Mouse (Mus musculus) embryonic fibroblast, embryonic 13.5 days (primary cell): ENCODE measurements around the gene AW209491. TPM values are rescaled to one million over a fixed set of nuclear protein-coding genes. Genes with fewer than 3 reads are reported as not detected.

Source experiments
- H3K27ac ChIP-seq: 2 replicates; pipeline ENCODE4 v1.5.1; 2012; ENCODE audit warnings: low read length, control low read depth, inconsistent platforms; ENCODE audit not compliant: insufficient read depth
- H3K4me1 ChIP-seq: 2 replicates; pipeline ENCODE4 v1.6.1; 2011; ENCODE audit warnings: low read length; ENCODE audit not compliant: control insufficient read depth, insufficient read depth
- H3K4me3 ChIP-seq: 2 replicates; pipeline ENCODE4 v1.5.1; 2011; ENCODE audit warnings: mild to moderate bottlenecking, control low read depth, low read length; ENCODE audit not compliant: insufficient read depth
- CTCF ChIP-seq: IDR thresholded peaks from 2 replicates; pipeline ENCODE4 v1.5.1; 2011; ENCODE audit warnings: mild to moderate bottlenecking, control low read depth, low read length, moderate library complexity, borderline replicate concordance; ENCODE audit not compliant: insufficient read depth
- POLR2A ChIP-seq: IDR thresholded peaks from 2 replicates; pipeline ENCODE4 v1.6.1; 2011; ENCODE audit warnings: low read depth, mild to moderate bottlenecking, control low read depth, low read length, moderate library complexity
- polyA plus RNA-seq: library from polyadenylated mRNA; stranded (reverse); fragments of >200 nt; gene quantifications from 2 replicates; pipeline ENCODE4 v1.2.4, GENCODE M21; 2011; ENCODE audit warnings: low read depth; ENCODE audit not compliant: missing spikeins, insufficient read length

AW209491 gene
- 16.9 and 18.3 TPM in 2 replicates for polyA plus RNA-seq

DNA sequence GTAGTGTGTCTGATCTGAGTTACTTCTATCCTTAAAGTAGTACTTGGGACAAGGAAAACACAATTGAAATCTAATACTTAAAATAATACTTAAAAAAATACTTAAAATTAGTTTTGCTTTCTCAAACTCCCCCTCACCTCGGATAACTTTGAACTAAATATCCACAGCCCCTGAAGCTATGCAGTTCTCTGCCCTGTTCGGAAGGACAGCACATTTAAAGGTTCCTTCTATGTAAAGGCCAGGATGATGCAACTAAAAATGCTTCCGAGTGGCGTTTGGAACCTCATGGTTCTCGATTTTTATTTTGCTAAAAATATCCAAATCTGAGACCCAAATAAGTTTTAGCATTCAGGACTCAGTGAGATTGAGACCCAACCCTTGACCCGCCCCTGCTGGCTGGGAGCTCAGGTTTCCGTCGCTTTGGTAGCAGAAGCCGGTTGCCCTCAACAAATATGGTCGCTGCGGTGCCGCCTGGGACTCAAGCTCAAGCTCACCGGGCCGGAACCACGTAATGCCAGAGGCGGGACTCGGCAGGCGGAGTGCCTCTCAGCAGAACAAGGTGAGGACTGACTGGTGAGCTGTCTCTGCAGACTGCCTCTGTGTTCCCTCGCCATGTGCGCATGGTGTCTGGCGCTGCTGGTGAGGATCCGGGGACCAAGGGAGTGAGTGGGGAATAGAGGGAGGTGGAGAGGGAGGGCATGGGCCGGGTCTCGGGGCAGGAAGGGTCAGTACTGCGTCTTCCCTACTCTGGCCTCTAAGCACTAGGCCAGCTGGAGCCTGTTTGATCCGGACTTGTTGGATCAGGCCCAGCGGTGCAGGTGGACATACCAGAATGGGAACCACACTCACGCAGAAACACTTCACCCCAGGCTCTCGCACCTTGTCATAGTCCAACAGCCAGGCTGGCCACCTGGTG lies at the start of gene AW209491:
Gene AW209491, plus strand, starts transcription at position 429 of the 916 bp plus-strand sequence.
- H3K4me3 ChIP-seq = peak within 1 kb of the TSS; percentile 66
- H3K27ac ChIP-seq = peak within 1 kb of the TSS; percentile 68
- peak; percentile 95 for TF ChIP-seq POLR2A
- no peak for TF ChIP-seq CTCF
- H3K4me1 ChIP-seq = peaks cover 2% of the 10 kb centered on the region; the same call in 1 of the 2 replicates

DNA sequence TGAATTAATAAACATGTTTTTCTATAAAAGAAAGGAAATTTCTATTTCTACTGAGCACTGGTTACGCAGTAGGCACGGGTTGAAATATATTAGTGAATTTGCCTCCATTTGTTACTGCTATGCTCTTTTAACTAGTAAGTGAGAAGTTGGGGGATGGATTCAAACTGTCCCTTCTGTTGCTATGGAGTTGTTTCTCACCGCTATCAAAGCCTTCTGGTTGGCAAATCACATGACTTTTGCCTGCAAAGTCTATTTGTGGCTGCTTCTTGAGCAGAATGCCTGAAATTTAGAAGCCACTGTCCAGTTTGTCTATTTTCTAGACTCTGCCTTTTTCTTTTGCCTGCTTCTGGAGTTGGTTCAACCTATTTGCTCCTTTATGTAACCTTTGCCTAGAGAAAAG lies 49.6 kb upstream of the AW209491 start:
- H3K4me3 ChIP-seq = no peak overlapping the region
- TF ChIP-seq CTCF (no peak), POLR2A (no peak)
- H3K4me1 ChIP-seq = no peaks in the 10 kb centered on the region
- H3K27ac ChIP-seq = no peak overlapping the region

DNA sequence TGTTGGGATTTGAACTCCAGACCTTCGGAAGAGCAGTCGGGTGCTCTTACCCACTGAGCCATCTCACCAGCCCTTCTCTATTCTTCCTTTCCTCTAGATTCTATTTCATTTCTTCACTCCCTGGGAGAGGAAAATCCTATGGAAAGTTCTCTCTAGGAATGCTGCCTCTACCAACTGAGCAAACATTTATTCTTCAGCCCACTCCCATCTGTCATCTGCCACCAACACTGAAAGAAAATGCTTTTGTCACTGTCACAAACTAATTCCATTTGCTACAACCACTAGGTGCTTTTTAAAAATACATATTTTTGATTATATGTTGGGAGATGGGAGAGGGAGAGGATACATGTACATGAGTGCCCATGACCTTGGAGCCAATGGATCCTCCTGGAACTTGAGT lies 27.2 kb upstream of the AW209491 start:
- Histone ChIP-seq H3K4me1 (no peaks in the 10 kb centered on the region), H3K4me3 (no peak overlapping the region), H3K27ac (no peak overlapping the region)
- no peak for TF ChIP-seq POLR2A
- no peak for TF ChIP-seq CTCF

DNA sequence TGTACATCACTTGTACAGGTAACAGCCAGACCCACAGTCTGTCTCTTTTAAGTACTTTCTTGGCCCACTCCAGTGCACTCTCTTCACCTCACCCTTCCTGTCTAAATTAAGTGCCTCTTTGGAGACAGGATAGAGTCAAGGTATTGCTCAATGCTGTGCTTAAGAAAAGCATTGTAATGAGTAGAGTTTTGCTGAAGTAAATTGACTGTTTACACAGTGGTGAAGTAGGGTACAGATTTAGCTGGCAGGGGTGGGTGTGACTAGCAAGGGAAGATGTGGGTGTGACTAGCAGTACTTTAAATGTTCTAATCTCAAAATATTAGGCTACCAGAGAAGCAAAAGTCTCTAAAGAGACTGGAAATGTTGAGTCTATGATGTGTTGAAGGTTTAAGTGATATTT lies 22.3 kb upstream of the AW209491 start:
- Histone ChIP-seq H3K4me1 (no peaks in the 10 kb centered on the region; the same call in 1 of the 2 replicates), H3K4me3 (no peak overlapping the region), H3K27ac (no peak overlapping the region)
- TF ChIP-seq CTCF = no peak
- TF ChIP-seq POLR2A = no peak

DNA sequence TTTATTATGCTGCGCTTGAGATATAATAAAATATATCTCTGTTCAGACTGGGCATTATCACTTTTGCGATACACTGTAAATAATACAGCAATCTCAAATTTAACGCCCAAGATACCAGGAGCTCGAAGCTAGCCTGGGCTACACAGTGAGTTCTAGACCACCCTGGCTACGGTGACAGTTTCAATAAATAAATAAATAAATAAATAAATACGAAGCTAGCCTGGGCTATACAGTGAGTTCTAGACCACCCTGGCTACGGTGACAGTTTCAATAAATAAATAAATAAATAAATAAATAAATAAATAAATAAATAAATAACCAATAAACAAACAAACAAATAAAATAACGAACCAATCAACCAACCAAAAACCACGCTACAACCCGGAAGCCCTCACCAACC lies 17.5 kb upstream of the AW209491 start:
- no peaks in the 10 kb centered on the region; the same call in 1 of the 2 replicates for H3K4me1 ChIP-seq
- TF ChIP-seq POLR2A (no peak), CTCF (no peak)
- peak overlapping the region; percentile 80 for H3K4me3 ChIP-seq
- H3K27ac ChIP-seq = no peak overlapping the region

DNA sequence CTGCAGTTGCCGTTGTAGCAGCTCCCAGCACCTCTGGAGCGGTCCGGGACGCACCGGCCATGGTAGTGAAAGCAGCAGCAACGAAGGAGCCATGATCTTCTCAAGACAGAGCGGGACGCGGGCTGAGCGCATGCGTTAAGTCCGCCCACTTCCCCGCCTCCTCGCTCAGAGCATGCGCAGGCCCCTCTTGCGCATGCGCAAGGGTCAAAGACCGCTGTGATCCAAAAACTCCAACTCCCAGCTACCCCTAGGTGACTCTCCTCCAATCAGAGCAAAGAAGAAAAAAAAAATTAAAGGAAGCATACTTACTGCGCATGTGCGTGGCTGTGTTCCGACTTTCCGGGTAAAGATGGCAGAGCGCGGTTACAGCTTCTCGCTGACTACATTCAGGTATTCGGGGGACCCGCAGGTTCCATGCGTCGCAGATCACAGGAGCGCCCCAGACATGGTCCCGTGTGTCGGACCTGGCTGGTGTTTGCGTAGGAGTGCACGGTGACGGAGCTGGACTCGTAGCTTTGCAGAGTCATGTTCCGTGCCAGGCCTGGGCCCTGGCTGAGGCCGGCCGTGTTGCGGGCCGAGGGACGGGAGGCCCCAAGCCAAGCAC lies 16.9 kb upstream of the AW209491 start, which contains the start of the genes Mrpl32 and Psma2:
Gene Mrpl32, minus strand, starts transcription at position 240 of the 604 bp plus-strand sequence.
Gene Psma2, plus strand, starts transcription at position 315 of the 604 bp plus-strand sequence.
- TF ChIP-seq POLR2A (peak; percentile 95), CTCF (no peak)
- H3K4me1 ChIP-seq = no peaks in the 10 kb centered on the region; the same call in 1 of the 2 replicates
- 0 out of 2 replicates have a peak within 1 kb of the TSS, but pooled peaks have one; percentile 1 for H3K27ac ChIP-seq
- H3K4me3 ChIP-seq = peak within 1 kb of the TSS; percentile 80

DNA sequence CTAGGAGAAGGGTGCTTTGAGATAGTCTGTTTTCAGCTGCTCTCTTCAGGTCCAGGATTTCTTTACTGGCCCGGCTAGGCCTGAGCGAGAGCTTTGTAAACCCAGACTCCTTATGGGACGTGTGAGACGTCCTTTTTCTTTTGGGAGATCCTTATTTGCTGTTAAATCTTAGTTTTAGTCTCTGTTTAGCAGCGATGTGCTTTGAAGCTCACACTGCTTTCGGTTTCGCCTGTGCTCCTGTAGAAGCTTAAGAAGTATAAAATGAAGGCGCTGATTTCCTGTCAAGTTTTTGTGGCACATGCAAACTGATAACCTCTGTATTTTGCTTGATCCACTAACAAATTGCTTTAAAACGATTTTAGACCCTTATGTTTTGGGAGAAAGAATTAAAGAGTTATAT lies 16.4 kb upstream of the AW209491 start:
- TF ChIP-seq CTCF (no peak), POLR2A (no peak)
- no peaks in the 10 kb centered on the region; the same call in 1 of the 2 replicates for H3K4me1 ChIP-seq
- peak overlapping the region; percentile 79 for H3K4me3 ChIP-seq
- H3K27ac ChIP-seq = 0 out of 2 replicates have a peak overlapping the region, but pooled peaks have one; percentile 1

DNA sequence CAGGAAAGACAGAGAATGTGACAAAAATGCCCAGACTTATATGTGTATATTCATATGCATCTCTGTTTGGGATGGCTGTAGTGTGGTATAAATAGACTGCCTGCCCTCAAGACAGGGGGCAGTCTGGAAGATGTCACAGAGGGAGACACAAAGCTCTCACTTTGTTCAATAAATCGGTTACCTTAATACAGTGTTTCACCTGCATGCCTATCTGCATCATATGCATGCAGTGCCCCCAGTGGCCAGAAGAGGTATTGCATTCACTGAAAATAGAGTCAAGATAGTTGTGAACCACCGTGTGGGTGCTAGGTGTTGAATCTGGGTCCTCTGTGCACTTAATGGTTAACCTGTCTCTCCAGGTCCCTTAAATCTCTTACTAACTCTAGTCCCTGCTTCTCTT lies 11.2 kb upstream of the AW209491 start:
- Histone ChIP-seq H3K27ac (no peak overlapping the region), H3K4me1 (no peaks in the 10 kb centered on the region; the same call in 1 of the 2 replicates), H3K4me3 (no peak overlapping the region)
- TF ChIP-seq POLR2A (no peak), CTCF (peak; percentile 43; the same call in 1 of the 2 replicates)

DNA sequence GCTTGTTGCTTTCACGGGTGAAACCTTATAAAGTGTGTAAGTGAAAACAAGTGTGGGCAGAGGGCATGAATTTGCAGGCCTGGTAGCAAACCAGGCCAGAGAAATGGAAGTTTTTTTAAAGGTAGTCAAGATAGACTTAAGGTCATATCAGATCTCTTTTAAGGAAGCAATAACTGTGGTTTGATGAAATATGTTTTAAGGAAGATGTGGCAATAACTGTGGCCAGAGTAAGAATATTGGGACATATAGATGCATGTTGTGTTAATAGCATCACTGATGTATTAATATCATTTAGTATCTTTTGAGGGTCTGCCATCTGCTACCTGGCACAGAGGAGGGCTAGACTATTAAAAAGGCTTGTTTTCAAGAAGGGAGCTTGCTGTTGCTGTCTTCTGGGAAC lies 10.0 kb downstream of the AW209491 start:
- Histone ChIP-seq H3K4me1 (no peaks in the 10 kb centered on the region), H3K4me3 (no peak overlapping the region), H3K27ac (no peak overlapping the region)
- no peak for TF ChIP-seq POLR2A
